Mouse (Mus musculus): Measurements from ENCODE around the gene Ech1.

DNA sequence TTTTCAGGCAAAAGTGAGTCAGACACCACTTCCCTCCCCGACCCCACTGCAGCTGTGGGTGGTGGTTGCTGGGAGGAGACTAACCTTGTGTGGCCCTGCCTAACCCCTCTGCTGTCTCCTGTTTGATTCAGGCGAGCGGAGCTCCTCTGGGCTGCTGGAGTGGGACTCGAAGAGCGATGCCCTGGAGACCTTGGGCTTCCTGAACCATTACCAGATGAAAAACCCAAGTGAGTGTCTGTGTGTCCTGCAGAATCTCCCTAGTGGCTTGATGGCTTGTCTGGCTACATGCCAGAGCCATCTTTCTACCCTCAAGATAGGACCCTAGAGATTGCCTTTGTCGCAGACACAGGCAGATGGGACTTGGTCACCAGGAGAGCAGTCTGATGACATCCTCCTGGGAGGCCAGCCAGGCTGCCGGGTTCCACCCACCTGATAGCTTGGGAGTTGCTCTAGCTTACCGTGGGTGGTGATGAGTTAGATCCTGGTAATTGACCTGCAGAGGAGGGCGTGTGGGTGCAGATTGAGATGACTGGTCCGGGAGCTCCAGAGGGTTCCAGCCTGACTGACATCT is 3.7 kb upstream of the Ech1 start:
- no peak for TF ChIP-seq CTCF (IDR thresholded peaks at IDR 0.05; ENCODE audit: low read depth)
- TF ChIP-seq EP300 (IDR thresholded peaks at IDR 0.05; ENCODE audit: low read depth), result no peak
